Mouse (Mus musculus) thymus, postnatal 10 days (tissue): Measurements from ENCODE around the gene 2610507B11Rik.

ENCODE experiments used
- DNase-seq, 2 experiments: peaks; one replicate each; pipeline ENCODE4 v3.0.0; 2021; ENCODE audit warnings: low spot score in 2 of 2

Gene 2610507B11Rik

DNA sequence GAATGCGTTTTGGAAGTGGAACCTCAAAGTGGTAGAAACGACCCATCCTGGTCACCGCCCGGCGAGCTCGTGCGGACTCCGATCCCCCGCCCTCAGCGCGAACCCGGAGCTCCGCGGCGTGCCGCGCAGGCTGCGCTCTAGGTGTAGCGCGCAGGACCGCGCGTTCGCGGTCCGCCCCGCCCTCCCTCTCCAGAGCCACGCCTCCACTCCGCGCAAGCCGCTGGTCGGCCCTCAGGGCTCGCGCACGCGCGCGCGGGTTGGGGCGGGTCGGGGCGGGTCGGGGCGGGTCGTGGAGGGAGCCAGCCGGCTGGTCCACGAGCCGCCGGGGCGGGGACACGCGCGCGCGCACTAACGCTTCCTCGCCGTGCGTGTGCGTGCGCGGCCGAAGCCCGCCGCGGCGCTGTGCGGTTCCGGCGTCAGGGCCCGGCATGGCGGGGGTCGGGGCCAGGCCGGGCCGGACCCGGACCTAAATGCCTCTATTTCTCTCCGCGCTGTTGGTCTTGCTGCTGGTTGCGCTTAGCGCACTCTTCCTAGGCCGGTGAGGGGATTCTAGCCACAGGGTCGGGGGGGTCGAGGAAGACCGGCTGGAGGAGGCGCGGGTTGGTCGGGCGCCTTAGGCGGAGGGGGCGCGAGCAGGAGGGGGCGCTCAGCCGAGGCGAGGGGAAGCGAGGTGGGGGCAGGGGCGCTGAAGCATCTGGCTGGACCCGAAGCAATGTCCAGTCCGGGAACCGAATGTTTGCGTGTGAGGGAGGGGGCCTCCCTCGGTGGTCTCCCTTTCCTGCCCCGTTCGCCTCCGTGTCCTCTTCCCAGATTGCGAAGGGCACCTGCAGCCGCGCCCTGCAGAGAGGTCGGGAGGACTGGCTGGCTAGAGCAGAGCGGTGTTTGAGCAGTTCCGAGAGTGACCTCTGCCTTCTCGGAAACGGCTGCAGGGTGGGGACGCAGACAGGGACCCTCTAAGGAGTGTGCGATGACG, at the start of gene 2610507B11Rik:
Gene 2610507B11Rik (plus strand): TSS at position 373 of the 973 bp plus-strand sequence.
- DNase-seq = peak; percentile 91 to 96

DNA sequence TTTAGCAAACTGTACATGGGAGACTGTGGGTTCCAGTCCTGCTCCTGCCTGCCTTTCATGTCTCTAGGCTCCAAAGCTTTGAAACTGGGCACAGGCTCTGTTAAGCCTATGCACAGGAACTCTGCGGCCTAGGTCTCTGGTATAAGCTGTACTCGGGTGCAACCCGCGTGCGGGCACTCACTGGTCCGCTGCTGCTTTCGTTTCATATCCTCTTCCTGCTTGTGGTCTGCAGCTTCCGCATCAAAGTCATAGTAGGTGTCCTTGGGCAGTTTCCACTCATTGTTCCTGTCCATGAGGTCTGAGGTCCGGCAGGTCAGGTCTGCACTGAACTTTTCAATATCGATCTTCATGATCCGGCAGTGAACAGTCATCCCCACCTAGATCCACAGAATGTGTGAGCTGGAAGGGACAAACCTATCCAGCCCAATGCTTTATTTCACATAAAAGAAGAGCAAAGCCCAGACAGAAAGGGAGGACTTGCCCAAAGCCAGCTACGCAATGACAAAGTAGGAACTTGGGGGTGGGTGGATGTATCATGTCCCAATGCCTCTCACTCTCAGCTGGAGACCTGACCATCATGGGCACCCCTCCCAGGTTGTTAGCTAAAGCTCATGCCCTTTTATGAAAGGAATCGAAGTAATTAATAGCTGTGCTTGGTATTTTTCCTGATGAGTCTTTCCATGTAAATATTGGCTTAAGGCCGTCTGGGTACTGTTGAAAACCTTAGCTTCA, 48.3 kb upstream of the 2610507B11Rik start:
- no peak for DNase-seq

GRCm38 (mm10) chr11:78215709-78216317, 45.7 kb upstream of the 2610507B11Rik start:
- peak in 1 of 2 experiments; percentile 31 for DNase-seq

GRCm38 (mm10) chr11:78223586-78223985, 38.0 kb upstream of the 2610507B11Rik start:
- no peak for DNase-seq

GRCm38 (mm10) chr11:78231518-78231917, 30.0 kb upstream of the 2610507B11Rik start:
- DNase-seq = no peak

GRCm38 (mm10) chr11:78240193-78240857, 21.2 kb upstream of the 2610507B11Rik start:
- DNase-seq = no peak

GRCm38 (mm10) chr11:78245261-78245626, 16.3 kb upstream of the 2610507B11Rik start:
- no peak for DNase-seq

DNA sequence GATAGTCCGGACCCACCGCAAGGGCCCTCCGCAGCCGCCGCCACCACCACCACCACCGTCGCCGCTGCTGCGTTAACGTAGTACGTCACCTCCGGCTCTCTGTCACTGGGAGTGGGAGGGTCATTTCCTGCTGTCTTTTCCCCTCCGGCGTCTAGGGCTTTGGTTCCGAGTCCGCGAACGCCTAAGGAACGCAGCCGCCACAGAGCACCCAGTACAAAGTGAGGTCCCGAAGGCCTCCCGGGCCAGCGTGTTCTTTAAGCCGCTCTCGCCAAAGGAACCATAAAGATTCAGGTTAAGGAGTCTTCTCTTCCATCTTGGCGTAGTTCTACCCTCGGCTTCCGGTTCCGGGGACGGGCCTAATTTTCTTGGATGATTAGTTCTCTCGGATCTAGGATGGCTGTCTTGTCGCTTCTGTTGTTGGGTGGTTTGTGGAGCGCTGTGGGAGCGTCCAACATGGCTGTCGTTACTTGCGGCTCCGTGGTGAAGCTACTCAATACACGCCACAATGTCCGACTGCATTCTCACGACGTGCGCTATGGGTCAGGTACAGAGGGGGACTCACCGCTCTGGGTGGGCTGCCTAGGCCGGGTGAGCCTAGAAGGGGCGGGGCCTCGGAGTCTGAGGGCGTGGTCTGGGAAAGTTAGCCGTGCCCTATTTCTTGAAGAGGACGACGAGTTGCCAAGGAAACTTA, 15.8 kb upstream of the 2610507B11Rik start, which contains the start of the genes Sdf2 and Supt6:
Gene Sdf2 (plus strand): TSS at position 120 of the 691 bp plus-strand sequence.
Gene Supt6 (minus strand): TSS at position 361 of the 691 bp plus-strand sequence.
- DNase-seq = peak; percentile 76

- no peak for DNase-seq
Observed at GRCm38 (mm10) chr11:78246318-78247011, 15.1 kb upstream of the 2610507B11Rik start.

DNA sequence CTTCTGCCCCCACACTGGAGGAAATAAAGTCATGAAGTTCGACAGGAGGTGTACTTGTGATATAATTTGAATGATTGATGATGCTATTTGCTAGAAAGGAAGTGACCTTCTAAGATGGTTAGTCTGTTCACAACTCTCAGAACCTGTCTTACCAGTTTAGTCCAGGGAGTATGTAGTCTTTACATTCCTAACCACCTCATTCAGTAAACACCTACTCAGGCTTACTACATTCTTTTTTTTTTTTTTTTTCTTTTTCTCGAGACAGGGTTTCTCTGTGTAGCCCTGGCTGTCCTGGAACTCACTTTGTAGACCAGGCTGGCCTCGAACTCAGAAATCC, 14.6 kb upstream of the 2610507B11Rik start:
- DNase-seq = no peak

GRCm38 (mm10) chr11:78247727-78248140, 13.8 kb upstream of the 2610507B11Rik start:
- DNase-seq = no peak

DNA sequence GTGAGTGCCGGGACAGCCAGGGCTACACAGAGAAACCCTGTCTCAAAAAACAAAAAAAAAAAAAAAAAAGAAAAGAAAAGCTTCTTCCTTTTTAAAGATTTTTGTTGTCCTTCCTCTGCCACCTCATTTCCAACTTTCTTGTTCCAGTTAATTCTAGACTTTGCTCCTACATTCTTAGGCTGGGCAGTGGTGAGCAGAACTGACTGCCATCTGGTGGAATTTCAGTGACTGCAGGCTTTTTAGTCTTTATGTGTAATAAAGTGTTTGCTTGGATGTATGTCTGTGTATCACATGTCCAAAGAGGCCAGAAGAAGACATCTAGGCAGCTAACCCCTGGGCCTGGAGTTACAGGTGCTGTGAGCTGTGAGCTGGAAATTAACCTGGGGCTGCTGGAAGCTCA, 4.9 kb upstream of the 2610507B11Rik start:
- DNase-seq = no peak

- DNase-seq = no peak
Observed at GRCm38 (mm10) chr11:78260489-78261258, 878 bp upstream of the 2610507B11Rik start.

DNA sequence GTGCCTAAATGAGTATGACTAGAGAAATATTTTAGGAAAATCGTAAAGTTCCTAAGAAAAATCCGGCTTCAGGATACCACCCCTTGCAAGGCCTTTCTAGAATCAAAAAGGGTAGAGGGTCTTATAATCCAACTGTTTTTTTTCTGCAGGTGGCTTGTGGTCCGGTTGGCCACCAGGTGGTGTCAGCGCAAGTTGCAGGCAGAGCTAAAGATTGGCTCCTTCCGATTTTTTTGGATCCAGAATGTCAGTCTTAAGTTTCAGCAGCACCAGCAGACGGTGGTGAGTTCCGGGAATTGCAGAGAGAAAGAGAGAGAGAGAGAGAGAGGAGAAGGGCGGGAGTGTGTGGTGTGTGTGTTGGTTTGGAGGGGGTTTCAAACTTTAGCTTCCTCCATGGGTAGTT, 998 bp downstream of the 2610507B11Rik start:
- peak; percentile 27 to 52 for DNase-seq

DNA sequence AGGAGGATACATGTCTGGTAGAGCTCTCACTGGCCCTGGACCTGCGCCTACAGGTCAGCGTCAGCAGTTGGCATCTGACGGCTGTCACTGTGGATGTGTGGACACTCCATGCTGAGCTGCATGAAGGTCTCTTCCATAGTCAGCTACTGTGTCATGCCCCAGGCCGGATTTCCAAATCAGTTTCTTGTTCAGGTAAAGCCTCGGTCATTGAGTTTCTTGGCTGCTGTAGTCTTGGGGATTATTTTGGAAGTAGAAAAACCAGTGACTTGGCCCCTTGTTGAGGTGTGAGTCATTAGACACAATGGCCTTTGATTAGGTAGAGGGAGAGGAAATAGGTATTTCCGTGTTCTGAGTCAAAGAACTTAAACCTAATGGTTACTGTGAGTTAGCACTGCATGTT, 4.0 kb downstream of the 2610507B11Rik start:
- DNase-seq = no peak

- no peak for DNase-seq
Observed at GRCm38 (mm10) chr11:78271986-78272385, 10.4 kb downstream of the 2610507B11Rik start.

DNA sequence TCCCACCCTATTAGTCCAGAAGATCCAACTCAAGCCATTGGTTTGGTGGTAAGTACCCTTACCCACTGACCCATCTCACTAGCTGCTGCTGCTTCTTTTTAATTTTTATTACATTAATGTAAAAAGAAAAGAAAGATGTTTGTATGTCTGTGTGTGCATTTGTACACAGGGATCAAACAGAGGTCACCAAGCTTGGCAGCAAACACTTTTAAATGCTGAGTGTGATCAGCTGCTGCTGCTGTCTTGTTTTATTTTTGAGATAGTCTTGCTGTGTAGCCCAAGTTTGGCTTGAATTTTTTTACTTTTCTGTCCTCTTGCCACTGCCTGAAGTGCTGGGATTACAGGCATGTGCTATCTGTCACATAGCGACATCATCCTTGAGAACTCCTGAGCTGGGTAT, 14.0 kb downstream of the 2610507B11Rik start:
- DNase-seq = no peak

- peak in 1 of 2 experiments; percentile 9 for DNase-seq
Observed at GRCm38 (mm10) chr11:78276169-78276568, 14.6 kb downstream of the 2610507B11Rik start.

DNA sequence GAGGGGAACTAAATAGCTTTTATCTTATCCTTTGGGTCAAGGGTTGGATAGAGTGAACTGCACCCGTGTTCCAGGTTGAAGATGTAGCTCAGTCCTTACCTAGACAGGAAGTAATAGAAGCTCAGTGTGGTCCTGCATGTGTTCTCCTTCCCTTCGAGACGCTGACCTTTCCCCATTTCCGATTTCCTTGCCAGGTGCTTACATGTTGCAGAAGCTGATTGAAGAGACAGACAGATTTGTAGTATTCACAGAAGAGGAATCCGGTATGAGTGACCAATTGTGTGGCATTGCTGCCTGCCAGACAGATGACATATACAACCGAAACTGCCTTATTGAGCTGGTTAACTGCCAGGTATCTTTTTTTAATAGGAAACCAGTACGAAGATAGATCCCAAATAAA, 17.3 kb downstream of the 2610507B11Rik start:
- no peak for DNase-seq

DNA sequence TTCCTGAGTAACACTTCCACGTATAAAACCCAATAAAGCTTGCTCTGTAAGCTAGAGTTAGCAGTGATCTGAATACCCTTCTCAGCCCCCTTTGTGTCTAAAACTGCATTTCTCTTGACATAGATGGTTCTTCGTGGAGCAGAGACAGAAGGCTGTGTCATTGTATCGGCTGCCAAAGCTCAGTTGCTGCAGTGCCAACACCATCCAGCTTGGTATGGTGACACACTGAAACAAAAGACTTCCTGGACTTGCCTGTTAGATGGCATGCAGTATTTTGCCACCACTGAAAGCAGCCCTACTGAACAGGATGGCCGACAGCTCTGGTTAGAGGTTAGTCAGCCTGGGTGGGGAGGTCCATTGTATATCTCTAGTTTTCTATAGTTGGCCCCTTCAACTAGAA, 18.0 kb downstream of the 2610507B11Rik start:
- no peak for DNase-seq
